Mouse (Mus musculus) T-cell, adult 66 days (primary cell): Measurements from ENCODE around the gene Tnrc18. TPM values are rescaled to one million over a fixed set of nuclear protein-coding genes. Genes with fewer than 3 reads are reported as not detected.

Experiments used
- total RNA-seq, 2 experiments: library from RNA; stranded (reverse); gene quantifications; 3 replicates in 1 of 2; 4 replicates in 1 of 2; pipeline ENCODE4 v1.2.4; 2023

Gene Tnrc18
- total RNA-seq = 10 to 100 TPM; 85.0 to 88.0 TPM

DNA sequence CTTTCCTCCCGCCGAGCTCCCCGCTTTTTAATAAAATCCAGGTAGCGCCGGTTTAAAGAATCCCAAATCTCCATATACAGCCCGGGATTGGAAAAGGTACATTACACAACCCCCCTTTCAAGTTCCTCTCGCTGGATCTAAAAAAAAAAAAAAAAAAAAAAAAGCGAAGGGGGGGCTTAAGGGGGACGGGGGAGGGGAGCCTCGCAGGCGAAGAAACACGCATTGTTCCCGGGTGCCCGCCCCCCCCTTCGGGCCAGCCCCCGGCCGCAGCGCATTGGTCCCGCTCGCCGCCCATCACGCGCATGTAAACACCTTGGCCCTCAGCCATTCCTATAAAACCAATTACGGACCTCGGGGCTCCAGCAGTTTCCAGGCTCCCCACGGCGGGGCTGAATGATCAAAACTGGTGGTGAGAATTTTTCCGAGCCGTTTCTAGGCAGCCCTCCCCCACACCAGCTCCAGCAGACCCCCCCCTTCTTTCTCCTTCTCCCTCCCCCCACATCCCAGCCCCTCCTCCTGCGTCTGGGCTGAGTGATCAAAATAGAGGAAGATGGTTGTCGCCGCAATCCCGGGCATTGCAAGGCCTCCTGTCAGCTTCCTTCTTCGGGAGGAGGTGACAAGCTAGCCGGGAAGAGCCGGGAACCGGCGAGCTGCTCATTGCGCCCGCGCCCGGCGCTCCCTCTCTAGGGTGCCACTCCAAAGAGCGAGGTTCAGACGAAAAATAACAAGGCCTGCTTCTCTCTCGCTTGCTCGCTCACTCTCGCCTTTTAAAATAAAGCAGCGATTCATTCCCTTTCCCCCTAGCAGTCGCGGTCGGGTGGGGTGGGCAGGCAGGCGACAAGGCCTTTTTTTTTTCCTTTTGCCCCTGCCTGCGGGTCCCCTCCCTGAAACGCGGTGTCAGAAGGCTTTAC, at the start of gene Tnrc18:
TSS of gene Tnrc18 (minus strand) at position 139 of the 911 bp plus-strand sequence.

DNA sequence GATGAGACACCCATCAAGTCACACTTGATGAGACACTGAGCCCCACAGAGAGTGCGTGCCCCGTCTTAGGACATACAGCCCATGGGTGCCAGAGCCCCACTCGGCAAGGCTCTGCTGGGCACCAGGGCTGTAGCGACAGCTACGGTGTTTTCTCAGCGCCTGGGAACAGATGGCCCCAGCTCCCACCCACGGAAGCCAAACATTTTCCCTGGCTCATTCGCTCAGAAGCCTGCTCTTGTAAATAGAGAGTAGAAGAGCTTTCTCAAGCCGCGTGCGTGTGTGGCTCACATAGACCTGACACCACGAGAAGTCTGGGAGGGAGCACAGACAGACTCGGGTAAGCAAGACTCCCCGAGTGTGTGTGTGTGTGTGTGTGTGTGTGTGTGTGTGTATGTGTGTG, 125.2 kb downstream of the Tnrc18 start, which contains the start of gene Slc29a4:
TSS of gene Slc29a4 (plus strand) at position 265 of the 400 bp plus-strand sequence.

Other genes with a start within 250 kb of the Tnrc18 start
- not detected for gene Mmd2, start 208.9 kb downstream of the Tnrc18 start, total RNA-seq
- 10 to 100 TPM; 65.7 to 68.9 TPM for gene Wipi2, start 190.0 kb downstream of the Tnrc18 start, total RNA-seq
- gene Slc29a4, start 125.2 kb downstream of the Tnrc18 start, total RNA-seq = not detected
- 1 to 10 TPM; 7.5 to 8.7 TPM for gene Fbxl18, start 77.8 kb upstream of the Tnrc18 start, total RNA-seq
- 1,000 to 10,000 TPM; 8,687 to 8,887 TPM for gene Actb, start 89.1 kb upstream of the Tnrc18 start, total RNA-seq
- under 1 TPM; 0.44 to 0.50 TPM for gene Fscn1, start 142.7 kb upstream of the Tnrc18 start, total RNA-seq